Mouse (Mus musculus): ENCODE data around the gene Ndufaf1.

DNA sequence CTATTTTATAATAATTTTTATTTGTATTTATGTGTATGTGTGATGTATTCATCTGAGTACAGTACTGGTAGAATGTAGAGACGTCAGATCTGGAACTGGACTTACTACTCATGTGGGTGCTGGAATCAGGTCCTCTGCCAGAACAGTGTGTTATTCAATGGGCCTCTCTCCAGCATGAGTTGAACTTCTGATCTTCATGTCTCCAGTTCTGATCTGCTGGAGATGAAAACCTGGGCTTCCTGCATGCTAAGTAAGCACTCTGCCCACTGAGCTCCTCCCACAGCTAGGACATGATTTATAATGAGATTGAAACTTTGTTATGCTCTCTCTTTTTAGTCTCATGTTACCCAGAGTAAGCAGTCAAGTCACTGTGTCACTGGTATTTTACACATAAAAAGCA is 33.5 kb upstream of the Ndufaf1 start:
- TF ChIP-seq POLR2A (IDR thresholded peaks at IDR 0.05; ENCODE audit: insufficient read depth, low read depth, low read length) (no peak), CTCF (IDR thresholded peaks at IDR 0.05; ENCODE audit: insufficient read depth, low read depth, low read length) (no peak)

Measured in olfactory bulb, adult 2 months (tissue).